Mouse (Mus musculus) liver, adult 2 months (tissue): ENCODE results near the gene Gm44502.

ENCODE experiments used
- CTCF ChIP-seq: fragments of 200-500 bp; IDR thresholded peaks from 2 replicates; pipeline ENCODE4 v1.5.1; 2011; ENCODE audit warnings: low read depth, low read length, control low read depth
- POLR2A ChIP-seq: fragments of 200-500 bp; IDR thresholded peaks from 2 replicates; pipeline ENCODE4 v1.6.1; 2011; ENCODE audit warnings: low read length, control low read depth; ENCODE audit not compliant: insufficient read depth; ENCODE audit errors: extremely low read depth

DNA sequence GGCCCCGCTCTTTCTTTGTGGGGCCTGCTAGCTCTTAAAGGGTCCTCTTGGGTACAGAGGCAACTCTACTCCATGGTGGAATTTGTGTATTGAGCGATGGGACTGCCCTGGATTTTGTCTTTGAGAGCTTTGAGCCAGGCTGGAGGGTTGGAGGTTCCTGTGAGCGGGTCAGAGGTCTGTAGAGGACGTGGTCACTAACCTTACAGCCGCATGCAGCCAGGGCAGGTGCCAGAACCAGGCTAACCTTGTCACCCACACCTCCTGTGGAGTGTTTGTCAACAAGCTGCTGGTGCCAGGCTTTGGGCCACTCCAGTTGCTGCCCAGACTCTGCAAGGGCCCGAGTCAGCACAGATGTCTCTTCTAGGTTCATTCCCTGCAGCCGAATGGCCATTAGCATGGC, 53.5 kb downstream of the Gm44502 start:
- no peak for TF ChIP-seq CTCF
- peak; percentile 43; the same call in 1 of the 2 replicates for TF ChIP-seq POLR2A
